Mouse (Mus musculus) CD4-positive helper T cell, adult 2 months (primary cell): ENCODE results near the gene Phlda2.
"Not testable (repeated sequence)": the region's sequence is repeated elsewhere in the genome, so short reads cannot be mapped to it uniquely, and the experiment has no call there.

Experiments used
- DNase-seq: peaks from one replicate; pipeline ENCODE4 v3.0.0-alpha.2; 2012; ENCODE audit warnings: low read depth, missing footprints, low spot score

The Phlda2 gene

GRCm38 (mm10) chr7:143502418-143503200, at the start of gene Phlda2:
Phlda2 (minus strand) TSS chr7:143503150.
- DNase-seq, result no peak

GRCm38 (mm10) chr7:143549588-143550220, 46.8 kb upstream of the Phlda2 start:
- DNase-seq, result no peak

DNA sequence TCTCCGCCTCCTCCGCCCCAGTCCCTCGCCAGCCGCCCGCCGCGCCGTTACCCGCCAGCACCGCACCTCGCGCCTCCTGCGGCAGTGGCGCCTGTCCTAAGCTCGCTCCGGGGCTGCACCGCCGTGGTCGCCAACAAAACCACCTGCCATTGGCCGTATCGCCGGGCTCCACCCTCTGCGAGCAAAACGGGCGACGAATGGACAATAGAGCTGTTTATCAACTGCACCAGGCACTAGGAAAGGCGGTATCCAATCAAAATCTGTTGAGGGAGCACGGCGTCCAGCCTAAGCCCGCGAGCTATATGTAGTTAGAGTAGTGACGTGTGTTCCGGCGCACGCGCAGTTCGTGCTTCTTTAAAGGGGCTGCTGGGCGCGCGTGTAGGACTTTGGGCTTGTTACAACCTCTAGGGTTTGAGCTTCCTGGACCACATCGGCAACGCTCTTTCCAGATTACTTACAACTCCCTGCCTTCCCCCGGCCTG, 46.1 kb upstream of the Phlda2 start, which contains the start of gene Nap1l4:
Gene Nap1l4 (minus strand): TSS at position 131 of the 482 bp plus-strand sequence.
- DNase-seq, result peak; percentile 99

DNA sequence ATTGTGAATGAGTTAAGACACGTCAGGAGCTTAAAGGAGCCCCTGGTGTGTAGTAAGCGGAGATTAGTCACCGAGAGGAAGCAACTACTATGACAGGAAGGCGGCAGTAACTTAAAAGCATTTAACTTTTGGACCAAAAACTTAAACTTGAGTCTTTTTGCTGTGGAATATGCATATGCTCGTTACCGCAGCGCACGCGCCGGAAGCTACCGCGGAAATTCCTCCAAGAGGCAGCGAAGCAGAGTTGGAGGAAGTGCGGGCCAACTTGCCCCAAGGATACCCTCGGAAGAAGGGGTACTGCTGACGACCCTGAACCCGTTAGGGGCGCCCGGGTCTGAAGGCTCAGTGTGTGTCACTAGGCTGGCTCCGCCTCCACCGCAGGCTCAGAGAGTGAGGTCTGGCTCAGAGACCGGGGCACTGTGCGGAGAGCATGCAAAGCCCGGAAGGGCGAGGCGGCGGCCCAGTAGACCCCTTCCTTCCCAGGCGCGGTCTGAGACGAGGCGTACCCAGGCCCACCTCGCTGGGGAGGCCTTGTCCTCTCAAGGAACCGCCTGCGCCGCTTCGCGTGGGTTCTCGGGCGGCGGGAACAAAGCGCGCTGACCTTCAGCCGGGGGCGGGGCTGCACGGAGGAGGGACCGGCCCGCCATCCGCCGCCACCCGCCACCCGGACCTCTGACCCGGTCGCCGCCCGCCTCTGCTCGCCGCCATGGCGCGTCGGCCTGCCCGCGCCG, 45.4 kb upstream of the Phlda2 start:
- peak; percentile 89 for DNase-seq

DNA sequence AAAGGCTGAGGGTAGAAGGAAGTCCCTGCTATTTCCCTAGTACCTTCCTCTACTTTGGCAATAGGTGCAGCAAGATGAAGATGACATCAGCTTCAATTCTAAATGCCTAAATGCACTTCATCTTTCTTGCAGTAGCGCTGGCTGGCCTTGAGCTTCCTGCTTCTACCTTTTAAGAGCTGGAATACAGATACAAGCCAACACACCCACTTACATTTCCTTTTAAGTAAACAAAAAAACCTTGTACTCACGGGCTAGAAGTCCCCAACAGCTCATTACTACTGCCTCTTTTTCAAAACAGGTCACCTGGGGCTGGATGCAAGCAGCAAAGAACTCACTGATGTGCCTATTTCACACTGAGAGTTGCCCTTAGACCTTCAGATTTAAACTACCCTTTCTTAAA, 43.6 kb upstream of the Phlda2 start:
- peak; percentile 57 for DNase-seq

- peak; percentile 56 for DNase-seq
These were observed 41.4 kb upstream of the Phlda2 start for GRCm38 (mm10) chr7:143544368-143544767.

DNA sequence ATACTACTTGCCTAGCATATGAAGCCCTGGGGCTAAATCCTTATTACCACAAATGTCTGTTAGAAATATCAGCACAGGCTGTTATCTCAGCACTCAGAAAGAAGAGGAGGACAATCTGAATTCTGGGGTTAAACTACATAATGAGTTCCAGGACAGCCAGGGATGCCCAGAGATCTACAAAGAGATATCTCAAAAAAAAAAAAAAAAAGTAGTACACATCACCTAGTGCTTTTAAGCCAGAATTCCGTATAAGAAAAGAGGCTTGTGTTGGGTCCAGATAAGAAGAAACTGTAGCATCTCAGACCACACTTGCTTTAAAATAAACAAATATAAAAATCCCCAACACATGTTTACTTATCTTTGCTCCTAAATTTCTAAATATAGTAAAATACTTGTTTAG, 35.7 kb upstream of the Phlda2 start:
- no peak for DNase-seq

GRCm38 (mm10) chr7:143538229-143538628, 35.3 kb upstream of the Phlda2 start:
- DNase-seq, result not testable (repeated sequence)

DNA sequence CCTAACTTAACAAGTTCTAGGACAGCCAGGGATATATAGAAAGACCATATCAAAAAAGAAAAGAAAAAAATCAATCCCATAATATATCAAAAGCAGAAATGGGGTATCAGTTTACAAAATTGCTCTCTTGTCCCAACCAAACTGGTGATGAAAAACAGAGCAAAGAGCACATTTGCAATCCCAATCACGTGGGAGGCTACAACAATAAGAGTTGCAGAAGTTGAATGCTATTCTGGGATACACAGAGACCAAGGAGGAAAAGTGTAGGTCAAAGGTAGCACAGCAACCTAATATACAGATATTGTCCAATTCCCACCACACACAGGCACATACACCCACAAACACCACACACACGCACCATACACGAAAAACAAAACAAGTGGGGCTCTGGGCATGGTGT, 33.3 kb upstream of the Phlda2 start:
- no peak for DNase-seq

DNA sequence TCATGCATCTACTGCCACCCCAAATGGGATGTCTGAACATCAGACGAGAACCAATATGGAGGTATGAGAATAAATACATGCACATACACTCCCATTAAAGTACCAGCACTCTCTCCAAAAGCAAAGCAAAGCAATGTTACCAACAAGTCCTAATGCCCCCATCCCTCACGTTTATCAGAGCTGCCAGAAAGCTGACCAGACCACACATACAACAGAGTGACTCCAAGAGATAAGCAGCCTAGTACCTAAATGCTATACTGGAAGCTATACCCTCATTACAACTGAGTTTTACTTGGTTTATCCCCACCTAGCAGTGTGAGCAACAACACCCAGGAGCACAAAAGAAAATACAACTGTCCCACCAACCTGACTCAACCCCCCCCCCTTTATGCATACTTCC, 30.3 kb upstream of the Phlda2 start:
- DNase-seq, result no peak

DNA sequence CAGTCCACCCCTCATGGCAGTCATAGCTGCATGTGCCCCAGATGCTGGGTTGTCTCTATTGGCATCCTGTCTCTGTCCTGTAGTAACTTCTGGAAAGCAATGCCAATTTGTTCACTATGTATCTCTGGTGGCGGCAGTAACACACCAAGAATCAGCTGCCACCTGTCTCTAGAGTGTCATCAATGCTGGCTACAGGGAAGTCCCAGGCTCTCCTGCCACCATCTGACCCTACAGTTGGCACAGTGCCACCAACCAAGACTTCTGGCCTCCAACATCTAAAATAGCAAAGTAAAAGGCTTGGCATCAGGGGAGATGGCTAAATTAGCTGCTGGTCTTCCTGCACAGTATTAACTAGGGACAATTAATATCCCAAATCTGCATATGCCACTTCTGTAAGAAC, 29.5 kb upstream of the Phlda2 start:
- no peak for DNase-seq

DNA sequence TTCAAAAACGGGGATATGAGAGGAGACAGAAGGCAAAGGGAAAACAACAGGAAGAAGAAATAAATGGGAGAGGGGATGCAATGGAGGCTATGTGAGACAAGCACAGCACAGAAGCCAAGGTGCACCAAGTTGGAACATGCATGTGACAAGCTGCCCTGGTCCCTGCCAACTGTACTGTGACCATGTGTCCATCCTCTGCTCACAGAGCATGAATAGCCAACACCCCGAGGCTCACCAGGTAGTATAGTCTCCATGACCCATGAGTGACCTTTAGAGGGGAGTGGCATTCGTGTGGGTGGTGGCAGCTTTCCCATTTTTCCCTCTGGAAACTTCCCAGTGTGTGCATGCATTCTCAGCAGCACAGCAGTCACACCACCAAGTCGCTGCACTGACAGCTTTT, 16.4 kb upstream of the Phlda2 start:
- DNase-seq, result no peak

DNA sequence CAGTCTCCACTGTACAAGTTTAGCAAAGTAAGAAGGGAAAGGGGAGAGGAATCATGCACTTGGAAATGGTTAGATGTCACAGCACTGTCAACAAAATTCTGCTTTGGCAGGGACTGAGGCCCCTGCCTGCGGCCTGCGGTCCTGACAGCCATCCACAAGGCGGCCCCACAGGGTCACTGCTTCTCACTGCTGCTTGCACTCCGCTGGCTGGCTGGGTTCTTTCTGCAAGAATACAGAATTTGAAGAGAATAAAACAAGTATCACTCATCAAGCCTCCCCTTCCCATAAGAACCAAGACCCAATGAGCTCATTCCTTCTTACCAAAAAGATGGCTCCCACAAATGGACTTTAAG, 11.4 kb upstream of the Phlda2 start:
- no peak for DNase-seq

DNA sequence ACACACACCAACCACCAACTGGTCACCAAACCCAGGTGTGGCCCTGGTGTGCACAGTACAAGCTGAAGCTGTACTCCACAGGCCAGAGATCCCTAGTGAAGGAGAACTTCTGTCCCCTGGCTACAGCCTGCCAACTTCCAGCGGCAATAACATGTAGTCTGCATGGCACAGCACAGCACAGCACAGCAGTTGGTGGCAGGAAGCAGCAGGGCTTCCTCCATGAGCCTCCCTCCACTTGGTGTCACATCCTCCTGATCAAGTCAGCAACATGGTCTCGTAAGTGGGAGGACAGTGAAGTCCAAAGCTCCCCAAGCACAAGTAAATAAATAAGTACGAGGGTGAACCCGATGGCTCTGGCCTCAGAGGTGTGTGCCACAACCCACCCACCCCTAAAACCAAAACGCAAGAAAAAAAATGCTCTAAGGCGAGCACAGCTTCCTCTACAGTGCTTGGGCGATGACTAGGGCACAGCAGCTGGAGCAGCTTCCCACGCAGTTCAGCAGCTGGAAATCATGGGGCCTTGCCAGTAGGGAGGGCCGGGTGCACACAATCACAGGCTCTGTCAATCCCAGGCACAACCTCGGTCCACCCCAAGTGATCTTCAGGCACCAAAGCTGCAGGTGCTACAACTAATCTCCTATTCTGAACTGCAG, 10.9 kb upstream of the Phlda2 start:
- no peak for DNase-seq

DNA sequence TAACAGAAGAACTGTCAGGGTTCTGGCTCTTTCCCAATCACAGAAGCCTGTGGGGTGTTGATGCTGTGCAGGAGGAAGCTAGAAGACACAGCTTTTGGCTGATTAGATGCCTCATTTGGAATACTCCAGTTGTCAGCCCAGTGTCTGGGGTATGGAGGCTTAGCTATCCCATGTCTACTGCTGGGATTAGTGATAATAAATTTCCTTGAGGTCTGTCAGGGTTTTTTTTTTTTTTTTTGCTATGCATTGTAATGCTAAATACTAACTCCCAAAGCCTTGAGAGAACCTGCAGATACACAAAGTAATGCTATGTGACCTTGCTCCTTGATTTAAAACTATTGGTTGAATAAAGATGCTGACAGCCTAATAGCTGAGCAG, 8.4 kb upstream of the Phlda2 start:
- no peak for DNase-seq

DNA sequence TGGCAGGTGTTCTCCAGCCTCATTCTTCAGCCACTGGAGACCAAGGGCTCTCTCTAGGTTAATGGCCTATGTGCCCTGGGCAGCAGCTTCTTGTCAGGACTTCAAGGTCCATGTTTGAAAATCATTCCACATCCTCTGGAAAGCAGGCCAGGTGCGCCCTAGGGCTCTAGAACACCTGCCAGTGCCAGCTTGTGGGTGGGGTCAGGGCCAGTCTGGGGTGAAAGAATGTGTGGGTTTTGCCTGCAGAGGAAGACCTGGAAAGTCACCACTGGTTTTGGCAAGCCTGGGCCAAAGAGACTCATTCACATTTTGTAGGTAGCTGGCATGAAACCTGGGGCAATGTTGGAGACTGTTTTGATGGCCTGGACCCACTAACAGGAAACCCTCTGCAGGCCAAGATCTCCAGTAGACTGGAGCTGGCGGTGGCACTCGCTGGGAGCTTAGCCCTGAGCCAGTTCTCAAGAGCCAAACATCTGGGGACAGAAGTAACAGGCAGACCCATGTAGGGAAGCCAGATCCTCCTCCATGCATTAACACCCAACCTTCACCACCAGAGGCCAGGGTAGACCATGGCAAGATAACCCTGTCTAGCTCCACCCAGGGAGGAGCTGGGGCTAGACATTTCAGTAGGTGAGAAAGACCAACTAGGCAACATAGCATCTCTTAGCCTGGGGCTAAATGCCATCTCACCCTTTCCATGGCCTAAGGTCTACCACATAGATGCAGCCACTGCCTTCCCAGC, 7.8 kb upstream of the Phlda2 start:
- DNase-seq, result no peak

GRCm38 (mm10) chr7:143509566-143509965, 6.6 kb upstream of the Phlda2 start:
- no peak for DNase-seq

GRCm38 (mm10) chr7:143506675-143507074, 3.7 kb upstream of the Phlda2 start:
- peak; percentile 64 for DNase-seq

DNA sequence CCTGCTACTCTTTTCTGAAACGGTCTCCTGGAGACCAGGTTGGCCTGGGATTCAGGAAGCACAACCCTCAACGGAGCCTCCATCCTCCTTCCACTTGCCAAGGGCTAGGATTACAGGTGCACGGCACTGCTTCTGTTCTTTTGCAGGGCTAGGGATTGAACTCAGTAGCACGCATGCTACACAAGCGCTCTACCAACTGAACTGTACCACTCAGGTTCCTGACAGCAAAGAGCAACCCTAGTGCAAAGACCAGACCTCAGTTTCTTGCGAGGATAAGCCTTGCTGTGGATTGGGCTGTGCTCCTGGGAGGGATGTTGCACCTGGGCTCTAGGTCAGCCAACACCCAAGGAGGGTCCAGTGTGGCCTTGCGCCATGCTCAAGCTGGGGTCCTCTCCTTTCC, 3.3 kb upstream of the Phlda2 start:
- DNase-seq, result no peak

- peak; percentile 72 for DNase-seq
These were observed 2.9 kb upstream of the Phlda2 start for GRCm38 (mm10) chr7:143505823-143506222.

DNA sequence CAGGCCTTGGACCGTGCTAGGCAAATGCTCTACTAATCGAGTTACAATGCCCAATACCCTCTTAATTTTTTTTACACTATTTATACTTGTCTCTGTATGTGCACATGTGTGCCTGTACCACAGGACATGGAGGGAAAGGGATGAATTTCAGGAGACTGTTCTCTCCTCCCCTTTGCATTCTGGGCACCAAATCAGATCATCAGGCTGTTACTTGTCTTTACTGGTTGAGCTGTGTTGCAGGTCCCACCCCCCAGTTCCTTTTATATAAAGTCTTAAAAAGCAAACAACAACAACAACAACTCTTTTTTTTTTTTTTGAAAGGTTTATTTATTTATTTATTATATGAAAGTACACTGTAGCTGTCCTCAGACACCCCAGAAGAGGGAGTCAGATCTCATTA, 2.5 kb upstream of the Phlda2 start:
- DNase-seq, result no peak
